Comparison of ENCODE assay signal across 17 mouse cellular contexts in genomic region chr6:6185735-6186068, GRCm38 (mm10). TPM values are rescaled to one million over a fixed set of nuclear protein-coding genes. Genes with fewer than 3 reads are reported as not detected.
DNase-seq lines count a peak whose midpoint lies in the region; ATAC-seq and TF ChIP-seq lines count a peak whose summit lies in the region.
"Had no signal": no experiment of that assay in that cellular context is flagged by ENCODE, and none has a peak within 500 bp of the region (broad histone marks: within the 10 kb centered on the region; RNA-seq: fewer than 3 reads in every experiment).

No protein-coding gene starts in this region.

- no peaks in the 10 kb centered on the region for H3K27me3 ChIP-seq in kidney, postnatal 0 days (ENCODE audit: insufficient read depth, low read length)
- H3K27me3 ChIP-seq in heart, embryonic 13.5 days (replicated peaks) = no peaks in the 10 kb centered on the region
- H3K27me3 ChIP-seq in intestine, postnatal 0 days (replicated peaks; ENCODE audit: control insufficient read depth, insufficient read depth, low read length) = no peaks in the 10 kb centered on the region
- no peaks in the 10 kb centered on the region for H3K27me3 ChIP-seq in small intestine, adult 2 months (ENCODE audit: control insufficient read depth, insufficient read depth, low read length)
- H3K27me3 ChIP-seq: neural tube, embryonic 12.5 days had no signal

- H3K36me3 ChIP-seq in kidney, postnatal 0 days (ENCODE audit: insufficient read depth, low read length) = peaks cover 4% of the 10 kb centered on the region; the same call in 1 of the 2 replicates
- H3K36me3 ChIP-seq in heart, embryonic 13.5 days = peaks cover 11% of the 10 kb centered on the region; the same call in 1 of the 2 replicates
- no peaks in the 10 kb centered on the region for H3K36me3 ChIP-seq in intestine, postnatal 0 days (ENCODE audit: control insufficient read depth, insufficient read depth)
- H3K36me3 ChIP-seq in small intestine, adult 2 months (ENCODE audit: control insufficient read depth, insufficient read depth, low read length) = no peaks in the 10 kb centered on the region
- H3K36me3 ChIP-seq: neural tube, embryonic 12.5 days had no signal

- TF ChIP-seq POLR2A in small intestine, adult 2 months (IDR thresholded peaks at IDR 0.05; ENCODE audit: low read depth, low read length) = no peak

- WGBS in kidney, postnatal 0 days = 78% methylated on average over 3 of the region's 3 CpGs
- WGBS in heart, embryonic 13.5 days = 33% methylated on average over 3 of the region's 3 CpGs
- WGBS in intestine, postnatal 0 days = 35% methylated on average over 3 of the region's 3 CpGs
- 48% methylated on average over 3 of the region's 3 CpGs for WGBS in small intestine, adult 2 months

- no peaks in the 10 kb centered on the region for H3K9me3 ChIP-seq in kidney, postnatal 0 days (replicated peaks; ENCODE audit: low read length)
- no peaks in the 10 kb centered on the region for H3K9me3 ChIP-seq in heart, embryonic 13.5 days
- H3K9me3 ChIP-seq in intestine, postnatal 0 days (ENCODE audit: control insufficient read depth) = no peaks in the 10 kb centered on the region
- H3K9me3 ChIP-seq: neural tube, embryonic 12.5 days had no signal

- no peak overlapping the region for H3K9ac ChIP-seq in kidney, postnatal 0 days (ENCODE audit: low read depth, low read length)
- H3K9ac ChIP-seq in heart, embryonic 13.5 days = no peak overlapping the region
- H3K9ac ChIP-seq in intestine, postnatal 0 days (ENCODE audit: low read depth, low read length) = no peak overlapping the region
- H3K9ac ChIP-seq: neural tube, embryonic 12.5 days had no signal

- no peak overlapping the region for H3K4me2 ChIP-seq in kidney, postnatal 0 days (ENCODE audit: low read length)
- H3K4me2 ChIP-seq in heart, embryonic 13.5 days = peak overlapping the region; percentile 36
- peak overlapping the region; percentile 38 for H3K4me2 ChIP-seq in intestine, postnatal 0 days (replicated peaks; ENCODE audit: low read depth)
- H3K4me2 ChIP-seq: midbrain, embryonic 11.5 days; neural tube, embryonic 12.5 days had no signal

- peaks cover 6% of the 10 kb centered on the region; the same call in 1 of the 2 replicates for H3K4me1 ChIP-seq in kidney, postnatal 0 days (replicated peaks; ENCODE audit: insufficient read depth, low read length)
- peaks cover 58% of the 10 kb centered on the region for H3K4me1 ChIP-seq in heart, embryonic 13.5 days
- no peaks in the 10 kb centered on the region; the same call in 1 of the 2 replicates for H3K4me1 ChIP-seq in intestine, postnatal 0 days (replicated peaks; ENCODE audit: control insufficient read depth, insufficient read depth, low read length)
- peaks cover 7% of the 10 kb centered on the region; the same call in 1 of the 2 replicates for H3K4me1 ChIP-seq in small intestine, adult 2 months (ENCODE audit: control insufficient read depth, insufficient read depth, insufficient read length, low read length)
- H3K4me1 ChIP-seq: neural tube, embryonic 12.5 days had no signal

- peak overlapping the region; percentile 36; the same call in 1 of the 2 replicates for H3K27ac ChIP-seq in kidney, postnatal 0 days
- H3K27ac ChIP-seq in heart, embryonic 13.5 days (replicated peaks) = peak overlapping the region; percentile 79
- peak overlapping the region; percentile 71; the same call in 1 of the 2 replicates for H3K27ac ChIP-seq in intestine, postnatal 0 days (ENCODE audit: low read depth, low read length)
- peak overlapping the region; percentile 74 for H3K27ac ChIP-seq in small intestine, adult 2 months (ENCODE audit: insufficient read depth, low read depth, low read length)
- H3K27ac ChIP-seq: neural tube, embryonic 12.5 days had no signal

- no peak for DNase-seq in kidney, postnatal 0 days (ENCODE audit: low spot score)
- no peak for DNase-seq in kidney, adult 18-20 months
- no peak for DNase-seq in embryo, embryonic 10 days (ENCODE audit: low spot score)
- no peak for DNase-seq in thymus, adult 18-20 months
- no peak for DNase-seq in urinary bladder, adult 2 months (ENCODE audit: low spot score)
- DNase-seq: cerebellum, adult 9-10 months; gastrocnemius, postnatal 10 days; layer of hippocampus, postnatal 36 days; lung, adult 18-20 months; lung, postnatal 4 days; right cerebral cortex, postnatal 4 days had no signal

- H3K4me3 ChIP-seq in kidney, postnatal 0 days (replicated peaks; ENCODE audit: low read depth, low read length) = no peak overlapping the region
- no peak overlapping the region for H3K4me3 ChIP-seq in heart, embryonic 13.5 days
- no peak overlapping the region for H3K4me3 ChIP-seq in intestine, postnatal 0 days (ENCODE audit: low read depth, low read length)
- H3K4me3 ChIP-seq in small intestine, adult 2 months (ENCODE audit: low read depth, low read length) = no peak overlapping the region
- H3K4me3 ChIP-seq: neural tube, embryonic 12.5 days had no signal

- no peak for ATAC-seq in kidney, postnatal 0 days (replicated peaks; ENCODE audit: low FRiP score, low read depth)
- 0 out of 2 replicates have a peak, but pooled peaks have one; percentile 8 for ATAC-seq in heart, embryonic 13.5 days (ENCODE audit: extremely low read depth, insufficient number of reproducible peaks, low FRiP score, low TSS enrichment)
- no peak for ATAC-seq in intestine, postnatal 0 days
- ATAC-seq: hindbrain, embryonic 16.5 days had no signal

- no peak for TF ChIP-seq CTCF in kidney, postnatal 0 days (IDR thresholded peaks at IDR 0.05; ENCODE audit: low read depth)
- no peak for TF ChIP-seq CTCF in intestine, postnatal 0 days (IDR thresholded peaks at IDR 0.05; ENCODE audit: low read depth)
- TF ChIP-seq CTCF in small intestine, adult 2 months (IDR thresholded peaks at IDR 0.05; ENCODE audit: extremely low read depth, insufficient read length, insufficient replicate concordance, low read depth, low read length) = no peak

RNA-seq across cellular contexts. Expression of gene Slc25a13, which starts 31.3 kb away (rescaled TPM):
- polyA plus RNA-seq in kidney, postnatal 0 days (2015; fragmentation: Nextera tagmentation; extraction: Ambion mirVana) = 55.2 and 59.0 TPM in 2 replicates
- 55.3 and 58.9 TPM in 2 replicates for polyA plus RNA-seq in heart, embryonic 13.5 days (2015; fragmentation: Nextera tagmentation; extraction: Ambion mirVana)
- polyA plus RNA-seq in intestine, postnatal 0 days (2015; fragmentation: Nextera tagmentation; extraction: Ambion mirVana) = 32.3 and 35.4 TPM in 2 replicates
- polyA plus RNA-seq in small intestine, adult 2 months (2012; rRNA removed) = 1.8 and 3.2 TPM in 2 replicates
- polyA plus RNA-seq in urinary bladder, adult 2 months (2012; rRNA removed) = 2.8 and 3.4 TPM in 2 replicates
